8 mouse cellular contexts compared by ENCODE assay signal in genomic region chr11:107509631-107510338, GRCm38 (mm10). TPM values are rescaled to one million over a fixed set of nuclear protein-coding genes. Genes with fewer than 3 reads are reported as not detected.
DNase-seq lines count a peak whose midpoint lies in the region; ATAC-seq lines count a peak whose summit lies in the region.

No protein-coding gene starts in this region.

- peak; percentile 12 for DNase-seq in layer of hippocampus, adult 11-12 months (ENCODE audit: low spot score)
- no peak for DNase-seq in layer of hippocampus, postnatal 14 days (ENCODE audit: low spot score in 2 of 2)
- DNase-seq in embryo, embryonic 10.5 days (ENCODE audit: low spot score), result peak; percentile 61
- no peak for DNase-seq in gastrocnemius, postnatal 25 days
- DNase-seq in right cerebral cortex, postnatal 25 days, result no peak
- no peak for DNase-seq in testis, postnatal 10 days (ENCODE audit: low spot score)

- ATAC-seq in hindbrain, embryonic 15.5 days (ENCODE audit: low FRiP score, low read depth), result no peak; the same call in 1 of the 2 replicates
- ATAC-seq in megakaryocyte-erythroid progenitor cell, adult 5-6 weeks (replicated peaks; ENCODE audit: low FRiP score, low TSS enrichment, poor library complexity, severe bottlenecking), result peak; percentile 53

- H3K36me3 ChIP-seq in hindbrain, embryonic 15.5 days, result no peaks in the 10 kb centered on the region

- H3K9ac ChIP-seq in hindbrain, embryonic 15.5 days, result no peak overlapping the region

- peaks cover 8% of the 10 kb centered on the region; the same call in 1 of the 2 replicates for H3K27me3 ChIP-seq in hindbrain, embryonic 15.5 days

- WGBS in hindbrain, embryonic 15.5 days, result 15% methylated on average over 11 of the region's 11 CpGs

- H3K4me2 ChIP-seq in hindbrain, embryonic 15.5 days, result peak overlapping the region; percentile 36

- H3K27ac ChIP-seq in hindbrain, embryonic 15.5 days (replicated peaks), result no peak overlapping the region

- no peak overlapping the region for H3K4me3 ChIP-seq in hindbrain, embryonic 15.5 days

- no peaks in the 10 kb centered on the region for H3K9me3 ChIP-seq in hindbrain, embryonic 15.5 days

- peaks cover 16% of the 10 kb centered on the region for H3K4me1 ChIP-seq in hindbrain, embryonic 15.5 days (replicated peaks)

RNA-seq across cellular contexts. Expression of gene Psmd12, which starts 30.5 kb away (rescaled TPM):
- 10 to 100 TPM; 70.5 to 72.9 TPM for total RNA-seq in layer of hippocampus, postnatal 14 days (2021)
- polyA plus RNA-seq in hindbrain, embryonic 15.5 days (2015; fragmentation: Nextera tagmentation; extraction: Ambion mirVana), result 149 and 153 TPM in 2 replicates
- total RNA-seq in megakaryocyte-erythroid progenitor cell, adult 5-6 weeks (2014; fragmentation: Nextera tagmentation), result 94.9 and 97.5 TPM in 2 replicates
- total RNA-seq in megakaryocyte-erythroid progenitor cell, adult 5-6 weeks (2017), result 181 and 220 TPM in 2 replicates
- 100 to 1,000 TPM in 1 of 2 experiments, 10 to 100 TPM in 1; 92.3 to 104 TPM for total RNA-seq in gastrocnemius, postnatal 25 days (2021)

RNA-seq across cellular contexts. Expression of gene Helz, which starts 37.9 kb away (rescaled TPM):
- total RNA-seq in layer of hippocampus, postnatal 14 days (2021), result 10 to 100 TPM; 36.6 to 41.4 TPM
- 15.4 and 16.8 TPM in 2 replicates for polyA plus RNA-seq in hindbrain, embryonic 15.5 days (2015; fragmentation: Nextera tagmentation; extraction: Ambion mirVana)
- 30.8 and 37.3 TPM in 2 replicates for total RNA-seq in megakaryocyte-erythroid progenitor cell, adult 5-6 weeks (2014; fragmentation: Nextera tagmentation)
- total RNA-seq in megakaryocyte-erythroid progenitor cell, adult 5-6 weeks (2017), result 21.4 and 22.3 TPM in 2 replicates
- total RNA-seq in gastrocnemius, postnatal 25 days (2021), result 10 to 100 TPM; 14.7 to 16.9 TPM

RNA-seq across cellular contexts. Expression of gene Pitpnc1, which starts 39.3 kb away (rescaled TPM):
- total RNA-seq in layer of hippocampus, postnatal 14 days (2021), result 10 to 100 TPM; 50.5 to 72.8 TPM
- polyA plus RNA-seq in hindbrain, embryonic 15.5 days (2015; fragmentation: Nextera tagmentation; extraction: Ambion mirVana), result 38.3 and 39.2 TPM in 2 replicates
- total RNA-seq in megakaryocyte-erythroid progenitor cell, adult 5-6 weeks (2014; fragmentation: Nextera tagmentation), result 35.0 and 44.4 TPM in 2 replicates
- 28.6 and 33.9 TPM in 2 replicates for total RNA-seq in megakaryocyte-erythroid progenitor cell, adult 5-6 weeks (2017)
- 10 to 100 TPM; 89.2 TPM for total RNA-seq in gastrocnemius, postnatal 25 days (2021)

Comparison
In these comparisons a context has a peak if more than half of its experiments do, and no peak if none do; other contexts are left out.
1. DNase-seq: peak in layer of hippocampus, adult 11-12 months (single experiment) and embryo, embryonic 10.5 days (single experiment); none in layer of hippocampus, postnatal 14 days (0 of 2), gastrocnemius, postnatal 25 days (single experiment), right cerebral cortex, postnatal 25 days (single experiment) and testis, postnatal 10 days (single experiment).